Mouse (Mus musculus) adrenal gland, adult (tissue): ENCODE data around the gene Pofut2.
A peak's percentile ranks its signal among the peaks of the same experiment; 100 is the strongest.

ENCODE experiments used
- DNase-seq, 2 experiments: peaks; one replicate each; pipeline ENCODE4 v3.0.0; 2022 to 2023; ENCODE audit warnings: low spot score in 1 of 2; ENCODE audit not compliant: inconsistent age in 2 of 2

Gene Pofut2

DNA sequence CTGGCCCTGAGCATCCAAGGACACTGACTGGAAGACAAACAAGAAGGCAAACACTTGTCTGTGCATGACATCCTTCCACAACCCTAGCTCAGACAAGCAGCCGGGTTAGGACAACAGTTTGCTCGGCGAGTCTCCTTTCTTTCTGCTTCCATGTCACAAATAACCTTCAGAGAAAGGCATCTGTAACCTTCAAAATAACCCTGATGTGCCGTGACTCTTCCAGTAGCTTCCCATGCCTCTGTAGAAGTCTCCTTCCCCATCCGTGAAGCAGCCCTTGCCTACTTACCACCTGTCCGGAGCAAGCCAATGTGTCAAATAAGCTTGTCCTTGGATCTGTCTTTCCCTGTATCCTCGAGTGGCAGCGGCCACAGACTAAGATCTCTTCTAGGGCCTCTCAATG, 46.7 kb downstream of the Pofut2 start:
- peak in 1 of 2 experiments; percentile 54 for DNase-seq

GRCm38 (mm10) chr10:77308978-77309377, 50.0 kb downstream of the Pofut2 start:
- DNase-seq: no peak

GRCm38 (mm10) chr10:77314711-77315266, 55.8 kb downstream of the Pofut2 start:
- DNase-seq: no peak

- DNase-seq: no peak
These were observed 56.7 kb downstream of the Pofut2 start for GRCm38 (mm10) chr10:77315682-77316081.
